Mouse (Mus musculus) limb, embryonic 15.5 days (tissue): ENCODE data around the gene Cyp24a1. TPM values are rescaled to one million over a fixed set of nuclear protein-coding genes. Genes with fewer than 3 reads are reported as not detected.

Experiments
- polyA plus RNA-seq: library from polyadenylated mRNA; unstranded; fragments of >200 nt; fragmentation: Nextera tagmentation; extraction: Ambion mirVana; gene quantifications from 2 replicates; pipeline ENCODE4 v1.2.1, GENCODE M21; 2015

The Cyp24a1 gene
- polyA plus RNA-seq, 1 experiment from 2014 or later: not detected

Other genes starting within 250 kb of the Cyp24a1 start
- 0.72 and 1.1 TPM in 2 replicates for gene Bcas1, start 69.3 kb downstream of the Cyp24a1 start, polyA plus RNA-seq
- gene Pfdn4, start 717 bp downstream of the Cyp24a1 start, polyA plus RNA-seq: 60.0 and 63.5 TPM in 2 replicates
- not detected in 2 replicates for gene 4930470P17Rik, start 104.9 kb upstream of the Cyp24a1 start, polyA plus RNA-seq
- 12.3 and 12.7 TPM in 2 replicates for gene Dok5, start 234.7 kb upstream of the Cyp24a1 start, polyA plus RNA-seq